Mouse (Mus musculus) midbrain, embryonic 13.5 days (tissue): ENCODE data around the gene Cers1. TPM values are rescaled to one million over a fixed set of nuclear protein-coding genes. Genes with fewer than 3 reads are reported as not detected.

Experiments
- ATAC-seq: fragments of 200-750 bp; cut with Nextera tagmentation; 2 replicates; pipeline ENCODE4 v1.8.0; 2017; ENCODE audit warnings: mild to moderate bottlenecking, moderate TSS enrichment, moderate library complexity
- H3K27ac ChIP-seq: fragments of 300-500 bp; sonication (generic); 2 replicates; pipeline ENCODE4 v1.5.1; 2015; ENCODE audit warnings: inconsistent platforms, mild to moderate bottlenecking, moderate library complexity
- H3K27me3 ChIP-seq: fragments of 300-500 bp; sonication (generic); 2 replicates; pipeline ENCODE4 v1.6.1; 2015; ENCODE audit warnings: mild to moderate bottlenecking, inconsistent platforms
- H3K36me3 ChIP-seq: fragments of 300-500 bp; sonication (generic); 2 replicates; pipeline ENCODE4 v1.6.1; 2015; ENCODE audit warnings: mild to moderate bottlenecking, inconsistent platforms
- H3K4me1 ChIP-seq: fragments of 300-500 bp; sonication (generic); replicated peaks from 2 replicates; pipeline ENCODE4 v1.6.1; 2015; ENCODE audit warnings: inconsistent platforms
- H3K4me2 ChIP-seq: fragments of 300-500 bp; sonication (generic); replicated peaks from 2 replicates; pipeline ENCODE4 v1.6.1; 2015; ENCODE audit warnings: moderate library complexity, mild to moderate bottlenecking, inconsistent platforms
- H3K4me3 ChIP-seq: fragments of 300-500 bp; sonication (generic); replicated peaks from 2 replicates; pipeline ENCODE4 v1.5.1; 2015; ENCODE audit warnings: mild to moderate bottlenecking, inconsistent platforms
- H3K9ac ChIP-seq: fragments of 300-500 bp; sonication (generic); replicated peaks from 2 replicates; pipeline ENCODE4 v1.6.1; 2015; ENCODE audit warnings: mild to moderate bottlenecking, inconsistent platforms
- H3K9me3 ChIP-seq: fragments of 300-500 bp; sonication (generic); 2 replicates; pipeline ENCODE4 v1.6.1; 2016; ENCODE audit warnings: mild to moderate bottlenecking, inconsistent platforms
- WGBS: fragments of 180-500 bp; shearing (Covaris S2); methylation state at CpG from one replicate; pipeline ENCODE4 v1.1.7; 2015; 5-methylcytosine and 5-hydroxymethylcytosine counted together
- polyA plus RNA-seq: library from polyadenylated mRNA; unstranded; fragments of >200 nt; fragmentation: Nextera tagmentation; extraction: Ambion mirVana; gene quantifications from 2 replicates; pipeline ENCODE4 v1.2.1, GENCODE M21; 2015

Cers1 gene
- polyA plus RNA-seq, 1 experiment from 2014 or later, result 26.2 TPM

- Histone ChIP-seq H3K9me3 (no peaks in the 10 kb centered on the region), H3K4me1 (peaks cover 37% of the 10 kb centered on the region), H3K36me3 (peaks cover 50% of the 10 kb centered on the region), H3K4me2 (peak overlapping the region; percentile 68), H3K4me3 (peak overlapping the region; percentile 66), H3K9ac (peak overlapping the region; percentile 84), H3K27ac (peak overlapping the region; percentile 95), H3K27me3 (no peaks in the 10 kb centered on the region)
- 92% methylated on average over 5 of the region's 5 CpGs for WGBS
- no peak for ATAC-seq
Measured at GRCm38 (mm10) chr8:70317872-70318271, 2.3 kb downstream of the Cers1 start.

- H3K36me3 ChIP-seq, result peaks cover 81% of the 10 kb centered on the region
- no peak for ATAC-seq
Measured at GRCm38 (mm10) chr8:70323716-70324115, 8.1 kb downstream of the Cers1 start.

GRCm38 (mm10) chr8:70327512-70327911, 11.9 kb downstream of the Cers1 start:
- no peak for ATAC-seq
- Histone ChIP-seq H3K36me3 (peaks cover 82% of the 10 kb centered on the region), H3K4me1 (peaks cover 35% of the 10 kb centered on the region)

More at GRCm38 (mm10) chr8:70323716-70324115, 8.1 kb downstream of the Cers1 start:
- Histone ChIP-seq H3K9ac (no peak overlapping the region), H3K4me2 (no peak overlapping the region), H3K4me1 (no peaks in the 10 kb centered on the region), H3K27me3 (peaks cover 2% of the 10 kb centered on the region; the same call in 1 of the 2 replicates), H3K4me3 (no peak overlapping the region), H3K27ac (no peak overlapping the region), H3K9me3 (no peaks in the 10 kb centered on the region)
- WGBS, result 95% methylated on average over 3 of the region's 3 CpGs

GRCm38 (mm10) chr8:70329124-70329834, 13.7 kb downstream of the Cers1 start, which contains the start of gene Gdf1:
Gdf1 (plus strand) TSS chr8:70329817.
- Histone ChIP-seq H3K27ac (0 out of 2 replicates have a peak within 1 kb of the TSS, but pooled peaks have one; percentile 25), H3K4me2 (peak within 1 kb of the TSS; percentile 36), H3K27me3 (peaks cover 15% of the 10 kb centered on the region), H3K9me3 (no peaks in the 10 kb centered on the region), H3K4me3 (no peak within 1 kb of the TSS; the same call in 1 of the 2 replicates), H3K36me3 (peaks cover 82% of the 10 kb centered on the region), H3K4me1 (peaks cover 37% of the 10 kb centered on the region), H3K9ac (peak within 1 kb of the TSS; percentile 48)
- 22% methylated on average over 14 of the region's 14 CpGs for WGBS
- ATAC-seq, result no peak

More at GRCm38 (mm10) chr8:70327512-70327911, 11.9 kb downstream of the Cers1 start:
- H3K27ac ChIP-seq, result no peak overlapping the region
- peaks cover 15% of the 10 kb centered on the region for H3K27me3 ChIP-seq
- WGBS, result 97% methylated on average over 6 of the region's 6 CpGs
- H3K9me3 ChIP-seq, result no peaks in the 10 kb centered on the region
- H3K4me2 ChIP-seq, result no peak overlapping the region
- H3K4me3 ChIP-seq, result no peak overlapping the region
- H3K9ac ChIP-seq, result no peak overlapping the region

GRCm38 (mm10) chr8:70329835-70330740, 14.5 kb downstream of the Cers1 start:
- peak; percentile 4 for ATAC-seq
- H3K9ac ChIP-seq, result peak overlapping the region; percentile 48
- 0 out of 2 replicates have a peak overlapping the region, but pooled peaks have one; percentile 25 for H3K27ac ChIP-seq
- no peak overlapping the region; the same call in 1 of the 2 replicates for H3K4me3 ChIP-seq
- peaks cover 37% of the 10 kb centered on the region for H3K4me1 ChIP-seq
- peaks cover 15% of the 10 kb centered on the region for H3K27me3 ChIP-seq
- peak overlapping the region; percentile 36 for H3K4me2 ChIP-seq
- H3K9me3 ChIP-seq, result no peaks in the 10 kb centered on the region
- H3K36me3 ChIP-seq, result peaks cover 82% of the 10 kb centered on the region
- 7% methylated on average over 45 of the region's 45 CpGs for WGBS

- ATAC-seq, result peak; percentile 86
- WGBS, result 26% methylated on average over 53 of the region's 53 CpGs
- Histone ChIP-seq H3K4me1 (peaks cover 37% of the 10 kb centered on the region), H3K4me3 (no peak overlapping the region; the same call in 1 of the 2 replicates), H3K4me2 (peak overlapping the region; percentile 36), H3K9me3 (no peaks in the 10 kb centered on the region), H3K27me3 (peaks cover 15% of the 10 kb centered on the region), H3K9ac (peak overlapping the region; percentile 48), H3K36me3 (peaks cover 83% of the 10 kb centered on the region), H3K27ac (0 out of 2 replicates have a peak overlapping the region, but pooled peaks have one; percentile 25)
Measured at GRCm38 (mm10) chr8:70330741-70331364, 15.3 kb downstream of the Cers1 start.

- H3K9ac ChIP-seq, result peak overlapping the region; percentile 55; the same call in 1 of the 2 replicates
- peaks cover 37% of the 10 kb centered on the region for H3K4me1 ChIP-seq
- 0 out of 2 replicates have a peak overlapping the region, but pooled peaks have one; percentile 30 for H3K27ac ChIP-seq
- ATAC-seq, result no peak
- H3K36me3 ChIP-seq, result peaks cover 86% of the 10 kb centered on the region
- WGBS, result 61% methylated on average over 19 of the region's 19 CpGs
- no peak overlapping the region for H3K4me3 ChIP-seq
- H3K27me3 ChIP-seq, result peaks cover 15% of the 10 kb centered on the region
- H3K4me2 ChIP-seq, result no peak overlapping the region
- H3K9me3 ChIP-seq, result no peaks in the 10 kb centered on the region
Measured at GRCm38 (mm10) chr8:70331526-70331925, 16.0 kb downstream of the Cers1 start.

GRCm38 (mm10) chr8:70332070-70332877, 16.7 kb downstream of the Cers1 start:
- H3K9ac ChIP-seq, result peak overlapping the region; percentile 52; the same call in 1 of the 2 replicates

GRCm38 (mm10) chr8:70332878-70333202, 17.3 kb downstream of the Cers1 start:
- 96% methylated on average over 6 of the region's 6 CpGs for WGBS
- Histone ChIP-seq H3K4me3 (no peak overlapping the region), H3K9ac (no peak overlapping the region)

More at GRCm38 (mm10) chr8:70332070-70332877, 16.7 kb downstream of the Cers1 start:
- peaks cover 37% of the 10 kb centered on the region for H3K4me1 ChIP-seq
- peaks cover 15% of the 10 kb centered on the region for H3K27me3 ChIP-seq
- no peaks in the 10 kb centered on the region for H3K9me3 ChIP-seq
- H3K4me3 ChIP-seq, result no peak overlapping the region
- H3K4me2 ChIP-seq, result 0 out of 2 replicates have a peak overlapping the region, but pooled peaks have one; percentile 17
- peaks cover 87% of the 10 kb centered on the region for H3K36me3 ChIP-seq
- ATAC-seq, result peak; percentile 81
- peak overlapping the region; percentile 71 for H3K27ac ChIP-seq
- 26% methylated on average over 36 of the region's 41 CpGs for WGBS

GRCm38 (mm10) chr8:70338931-70339330, 23.4 kb downstream of the Cers1 start:
- no peak overlapping the region for H3K27ac ChIP-seq
- no peaks in the 10 kb centered on the region for H3K4me1 ChIP-seq
- H3K36me3 ChIP-seq, result peaks cover 100% of the 10 kb centered on the region
- H3K9ac ChIP-seq, result no peak overlapping the region
- H3K27me3 ChIP-seq, result no peaks in the 10 kb centered on the region
- no peak overlapping the region for H3K4me3 ChIP-seq
- H3K4me2 ChIP-seq, result no peak overlapping the region
- WGBS, result 91% methylated on average over 7 of the region's 7 CpGs
- H3K9me3 ChIP-seq, result no peaks in the 10 kb centered on the region
- ATAC-seq, result no peak

More at GRCm38 (mm10) chr8:70332878-70333202, 17.3 kb downstream of the Cers1 start:
- Histone ChIP-seq H3K27ac (no peak overlapping the region), H3K36me3 (peaks cover 90% of the 10 kb centered on the region), H3K27me3 (peaks cover 15% of the 10 kb centered on the region), H3K4me2 (no peak overlapping the region), H3K4me1 (peaks cover 37% of the 10 kb centered on the region), H3K9me3 (no peaks in the 10 kb centered on the region)
- 0 out of 2 replicates have a peak, but pooled peaks have one; percentile 1 for ATAC-seq
